Mouse (Mus musculus): Measurements from ENCODE around the gene Mgat2. TPM values are rescaled to one million over a fixed set of nuclear protein-coding genes. Genes with fewer than 3 reads are reported as not detected.
A peak's percentile ranks its signal among the peaks of the same experiment; 100 is the strongest.

The Mgat2 gene
- total RNA-seq (2021) (10 to 100 TPM; 18.9 to 19.2 TPM), polyA plus RNA-seq (2012; rRNA removed) (6.5 and 10.6 TPM in 2 replicates)
- long read RNA-seq, transcript Mgat2-201 (1 exons, 2,614 nt) = major isoform, 80 of 80 reads
- long read RNA-seq, partial matches to known transcripts = 0 of 80 reads
- long read RNA-seq, other reads (novel, unspliced or antisense) = 0 of 80 reads

DNA sequence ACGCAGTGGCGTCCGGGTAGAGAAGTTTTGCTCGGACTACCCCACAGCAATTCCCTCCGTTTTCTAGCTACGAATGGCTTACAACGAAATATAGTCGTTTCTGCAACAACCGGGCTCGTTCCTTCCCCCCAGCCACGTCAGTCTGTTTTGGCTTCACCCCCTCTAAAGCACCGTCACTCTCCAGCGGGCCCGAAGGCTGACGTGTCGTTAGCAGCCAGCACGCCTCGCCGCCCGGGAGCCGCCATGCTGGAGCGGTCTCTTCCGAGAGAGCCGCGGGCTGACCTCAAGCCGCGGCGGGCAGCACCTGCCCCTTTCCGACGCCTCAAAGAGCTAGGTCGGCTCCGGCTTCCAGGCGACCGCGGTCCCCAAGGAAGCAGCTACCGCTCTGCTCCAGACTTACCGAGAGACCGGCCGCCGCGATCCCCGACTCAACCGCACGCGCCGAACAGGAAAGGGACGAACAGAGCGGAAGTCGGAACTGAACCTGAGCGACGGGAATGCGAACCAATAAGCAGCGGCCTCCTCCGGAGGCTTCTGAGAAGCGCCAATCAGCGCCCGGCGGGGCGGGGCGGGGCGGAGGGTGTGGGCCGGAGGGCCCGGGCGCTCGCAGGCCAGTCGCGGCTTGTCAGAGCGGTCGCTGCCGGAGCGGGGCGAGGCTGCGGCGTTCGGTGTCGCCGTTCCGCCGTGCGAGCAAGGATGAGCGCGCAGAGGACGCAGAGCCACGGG, at the start of gene Mgat2, which contains the start of gene Rpl36al:
Gene Mgat2 (plus strand): TSS at position 575 of the 726 bp plus-strand sequence.
Gene Rpl36al (minus strand): TSS at position 501 of the 726 bp plus-strand sequence.
- peak within 1 kb of the TSS; percentile 96 for H3K27ac ChIP-seq
- H3K9ac ChIP-seq (ENCODE audit: low read depth, low read length) = peak within 1 kb of the TSS; percentile 95
- intact Hi-C loops (cut with DNase I) = loop anchor here (2.0 kb wide), 1 partner anchor 25 kb away; the partner anchor contains the start of gene Rps29
- no peaks in the 10 kb centered on the region for H3K27me3 ChIP-seq (ENCODE audit: control insufficient read depth, insufficient read depth, low read length)
- DNase-seq = peak; percentile 99
- H3K79me2 ChIP-seq (replicated peaks; ENCODE audit: control insufficient read depth, insufficient read depth, low read length) = no peaks in the 10 kb centered on the region
- 1% methylated on average over 84 of the region's 84 CpGs for WGBS
- TF ChIP-seq POLR2A (IDR thresholded peaks at IDR 0.05; ENCODE audit: insufficient read depth, low read depth, low read length) (peak; percentile 87), CTCF (IDR thresholded peaks at IDR 0.05) (0 out of 2 replicates have a peak, but pooled peaks have one; percentile 14), EP300 (IDR thresholded peaks at IDR 0.05; ENCODE audit: insufficient read depth, low read depth, low read length) (0 out of 2 replicates have a peak, but pooled peaks have one; percentile 12)
- H3K4me3 ChIP-seq = peak within 1 kb of the TSS; percentile 99
- peaks cover 15% of the 10 kb centered on the region for H3K36me3 ChIP-seq (ENCODE audit: control insufficient read depth, insufficient read depth, low read length)
- H3K4me1 ChIP-seq (ENCODE audit: control insufficient read depth, insufficient read depth, low read length) = peaks cover 7% of the 10 kb centered on the region

DNA sequence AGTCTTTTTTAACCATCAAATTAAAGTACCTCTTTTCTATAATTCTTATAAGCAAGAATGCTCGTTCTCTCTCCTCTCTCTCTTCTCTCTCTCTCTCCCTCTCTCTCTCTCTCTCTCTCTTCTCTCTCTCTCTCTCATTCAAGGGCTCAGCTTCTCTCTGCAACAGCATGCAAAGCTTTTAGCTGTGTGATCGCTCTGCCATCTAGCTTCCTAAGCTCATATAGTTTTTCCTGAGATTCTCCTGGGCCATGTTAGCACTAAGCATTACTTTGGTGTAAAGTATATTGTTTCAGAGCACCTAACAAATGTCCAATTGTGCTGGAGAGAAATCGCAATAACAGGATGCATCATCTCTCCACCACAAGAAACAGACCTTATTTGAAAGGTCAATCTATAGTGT, 44.8 kb upstream of the Mgat2 start:
- Histone ChIP-seq H3K36me3 (ENCODE audit: control insufficient read depth, insufficient read depth, low read length) (no peaks in the 10 kb centered on the region), H3K4me1 (ENCODE audit: control insufficient read depth, insufficient read depth, low read length) (no peaks in the 10 kb centered on the region), H3K79me2 (replicated peaks; ENCODE audit: control insufficient read depth, insufficient read depth, low read length) (no peaks in the 10 kb centered on the region), H3K27me3 (ENCODE audit: control insufficient read depth, insufficient read depth, low read length) (no peaks in the 10 kb centered on the region), H3K4me3 (no peak overlapping the region), H3K9ac (ENCODE audit: low read depth, low read length) (no peak overlapping the region), H3K27ac (no peak overlapping the region)
- intact Hi-C loops (cut with DNase I) = no loop called here
- 86% methylated on average over 3 of the region's 3 CpGs for WGBS
- TF ChIP-seq POLR2A (IDR thresholded peaks at IDR 0.05; ENCODE audit: insufficient read depth, low read depth, low read length) = no peak
- no peak for TF ChIP-seq CTCF (IDR thresholded peaks at IDR 0.05)
- TF ChIP-seq EP300 (IDR thresholded peaks at IDR 0.05; ENCODE audit: insufficient read depth, low read depth, low read length) = no peak
- no peak for DNase-seq

DNA sequence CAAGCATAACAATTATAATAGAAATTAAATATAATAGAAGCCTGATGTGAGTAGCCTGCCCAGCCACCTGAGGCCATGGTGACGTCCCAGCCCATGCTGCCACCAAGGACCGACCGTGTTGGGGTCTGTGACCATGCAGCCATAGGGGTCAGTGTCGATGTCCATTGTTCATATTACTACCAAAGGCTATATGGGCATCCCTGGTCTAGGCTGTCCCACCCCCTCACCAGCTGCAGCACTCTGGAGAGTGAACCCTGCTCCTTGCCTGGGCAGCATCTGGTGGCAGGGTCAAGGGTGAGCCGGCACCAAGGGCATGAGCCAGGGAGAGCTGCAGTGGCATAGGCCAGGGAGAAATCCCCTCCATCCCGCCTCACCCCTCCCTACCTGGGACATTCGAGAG, 44.1 kb upstream of the Mgat2 start:
- no peaks in the 10 kb centered on the region for H3K79me2 ChIP-seq (replicated peaks; ENCODE audit: control insufficient read depth, insufficient read depth, low read length)
- intact Hi-C loops (cut with DNase I) = no loop called here
- TF ChIP-seq EP300 (IDR thresholded peaks at IDR 0.05; ENCODE audit: insufficient read depth, low read depth, low read length) (no peak), CTCF (IDR thresholded peaks at IDR 0.05) (no peak), POLR2A (IDR thresholded peaks at IDR 0.05; ENCODE audit: insufficient read depth, low read depth, low read length) (no peak)
- H3K4me1 ChIP-seq (ENCODE audit: control insufficient read depth, insufficient read depth, low read length) = no peaks in the 10 kb centered on the region
- no peaks in the 10 kb centered on the region for H3K36me3 ChIP-seq (ENCODE audit: control insufficient read depth, insufficient read depth, low read length)
- no peak for DNase-seq
- H3K9ac ChIP-seq (ENCODE audit: low read depth, low read length) = no peak overlapping the region
- no peaks in the 10 kb centered on the region for H3K27me3 ChIP-seq (ENCODE audit: control insufficient read depth, insufficient read depth, low read length)
- H3K27ac ChIP-seq = no peak overlapping the region
- H3K4me3 ChIP-seq = no peak overlapping the region
- 79% methylated on average over 7 of the region's 7 CpGs for WGBS

DNA sequence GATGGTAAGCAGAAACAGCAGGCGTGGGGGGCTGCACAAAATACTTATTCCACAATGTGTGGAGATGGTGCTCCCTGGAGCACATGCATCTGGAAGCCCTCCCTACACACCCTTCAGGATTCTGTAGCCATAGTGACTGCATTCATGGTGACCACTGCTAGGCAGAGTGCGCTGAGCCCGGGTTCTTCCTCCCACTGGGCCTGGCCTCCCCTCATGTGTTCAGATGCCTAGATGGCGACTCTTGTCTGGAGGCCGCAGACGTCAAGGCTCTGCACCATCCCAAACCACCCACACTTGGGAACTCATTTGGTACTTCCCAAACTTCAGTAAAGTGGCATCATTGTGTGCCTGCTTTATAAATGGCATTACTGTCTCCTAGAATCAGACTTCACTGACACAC, 40.5 kb upstream of the Mgat2 start:
- Histone ChIP-seq H3K4me1 (ENCODE audit: control insufficient read depth, insufficient read depth, low read length) (no peaks in the 10 kb centered on the region), H3K36me3 (ENCODE audit: control insufficient read depth, insufficient read depth, low read length) (no peaks in the 10 kb centered on the region), H3K27me3 (ENCODE audit: control insufficient read depth, insufficient read depth, low read length) (no peaks in the 10 kb centered on the region), H3K79me2 (replicated peaks; ENCODE audit: control insufficient read depth, insufficient read depth, low read length) (no peaks in the 10 kb centered on the region), H3K9ac (ENCODE audit: low read depth, low read length) (no peak overlapping the region), H3K27ac (no peak overlapping the region), H3K4me3 (no peak overlapping the region)
- no peak for DNase-seq
- TF ChIP-seq EP300 (IDR thresholded peaks at IDR 0.05; ENCODE audit: insufficient read depth, low read depth, low read length) (no peak), POLR2A (IDR thresholded peaks at IDR 0.05; ENCODE audit: insufficient read depth, low read depth, low read length) (no peak), CTCF (IDR thresholded peaks at IDR 0.05) (no peak)
- intact Hi-C loops (cut with DNase I) = no loop called here
- 90% methylated on average over 6 of the region's 6 CpGs for WGBS

DNA sequence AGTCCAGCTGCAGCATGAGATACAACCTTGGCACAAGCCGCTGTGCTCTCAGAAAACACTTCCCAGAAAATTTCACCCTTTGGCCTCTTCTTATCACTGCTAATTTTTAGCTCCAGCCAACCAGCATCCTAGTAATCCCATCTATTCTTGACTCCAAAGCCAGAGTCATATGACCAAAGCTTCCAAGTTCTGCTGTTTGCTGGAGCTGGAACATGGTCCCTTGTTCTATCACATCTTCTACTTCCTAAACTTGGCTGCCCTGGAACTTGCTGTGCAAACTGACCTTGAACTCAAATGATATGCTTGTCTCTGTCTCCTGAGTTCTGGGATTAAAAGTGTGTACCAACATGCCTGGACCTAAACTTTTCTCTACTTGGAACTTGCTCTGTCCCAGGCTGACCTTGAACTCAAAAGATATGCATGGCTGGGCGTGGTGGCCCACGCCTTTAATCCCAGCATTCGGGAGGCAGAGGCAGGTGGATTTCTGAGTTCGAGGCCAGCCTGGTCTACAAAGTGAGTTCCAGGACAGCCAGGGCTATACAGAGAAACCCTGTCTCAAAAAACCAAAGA, 36.7 kb upstream of the Mgat2 start:
- Histone ChIP-seq H3K27me3 (ENCODE audit: control insufficient read depth, insufficient read depth, low read length) (no peaks in the 10 kb centered on the region), H3K27ac (peak overlapping the region; percentile 43), H3K4me1 (ENCODE audit: control insufficient read depth, insufficient read depth, low read length) (no peaks in the 10 kb centered on the region), H3K9ac (ENCODE audit: low read depth, low read length) (no peak overlapping the region), H3K4me3 (no peak overlapping the region), H3K36me3 (ENCODE audit: control insufficient read depth, insufficient read depth, low read length) (no peaks in the 10 kb centered on the region), H3K79me2 (replicated peaks; ENCODE audit: control insufficient read depth, insufficient read depth, low read length) (no peaks in the 10 kb centered on the region)
- TF ChIP-seq CTCF (IDR thresholded peaks at IDR 0.05) (no peak), POLR2A (IDR thresholded peaks at IDR 0.05; ENCODE audit: insufficient read depth, low read depth, low read length) (no peak), EP300 (IDR thresholded peaks at IDR 0.05; ENCODE audit: insufficient read depth, low read depth, low read length) (no peak)
- WGBS = 65% methylated on average over 5 of the region's 5 CpGs
- intact Hi-C loops (cut with DNase I) = no loop called here
- peak in 1 of 2 experiments; percentile 21 for DNase-seq
